Mouse (Mus musculus): ENCODE measurements around the gene Fmnl2.

Gene Fmnl2

GRCm38 (mm10) chr2:52862760-52863124, 5.1 kb downstream of the Fmnl2 start:
- DNase-seq (ENCODE audit: low spot score in 2 of 2) = no peak

- no peak for DNase-seq (ENCODE audit: low spot score in 2 of 2)
Observed at GRCm38 (mm10) chr2:52864635-52865034, 7.0 kb downstream of the Fmnl2 start.

- DNase-seq (ENCODE audit: low spot score in 2 of 2) = no peak
Observed at GRCm38 (mm10) chr2:52866151-52866550, 8.5 kb downstream of the Fmnl2 start.

GRCm38 (mm10) chr2:52867781-52868180, 10.1 kb downstream of the Fmnl2 start:
- no peak for DNase-seq (ENCODE audit: low spot score in 2 of 2)

- no peak for DNase-seq (ENCODE audit: low spot score in 2 of 2)
Observed at GRCm38 (mm10) chr2:52868181-52868580, 10.5 kb downstream of the Fmnl2 start.

GRCm38 (mm10) chr2:52872636-52873035, 15.0 kb downstream of the Fmnl2 start:
- no peak for DNase-seq (ENCODE audit: low spot score in 2 of 2)

- peak in 1 of 2 experiments; percentile 17 for DNase-seq (ENCODE audit: low spot score in 2 of 2)
Observed at GRCm38 (mm10) chr2:52873276-52874063, 15.8 kb downstream of the Fmnl2 start.

GRCm38 (mm10) chr2:52874721-52875120, 17.1 kb downstream of the Fmnl2 start:
- no peak for DNase-seq (ENCODE audit: low spot score in 2 of 2)

- DNase-seq (ENCODE audit: low spot score in 2 of 2) = no peak
Observed at GRCm38 (mm10) chr2:52875801-52876200, 18.1 kb downstream of the Fmnl2 start.

GRCm38 (mm10) chr2:52883401-52883800, 25.7 kb downstream of the Fmnl2 start:
- no peak for DNase-seq (ENCODE audit: low spot score in 2 of 2)

GRCm38 (mm10) chr2:52884082-52884481, 26.4 kb downstream of the Fmnl2 start:
- peak in 1 of 2 experiments; percentile 23 for DNase-seq (ENCODE audit: low spot score in 2 of 2)

- DNase-seq (ENCODE audit: low spot score in 2 of 2) = no peak
Observed at GRCm38 (mm10) chr2:52885071-52885470, 27.4 kb downstream of the Fmnl2 start.

GRCm38 (mm10) chr2:52887281-52887680, 29.6 kb downstream of the Fmnl2 start:
- no peak for DNase-seq (ENCODE audit: low spot score in 2 of 2)

- DNase-seq (ENCODE audit: low spot score in 2 of 2) = no peak
Observed at GRCm38 (mm10) chr2:52891115-52891514, 33.5 kb downstream of the Fmnl2 start.

- DNase-seq (ENCODE audit: low spot score in 2 of 2) = no peak
Observed at GRCm38 (mm10) chr2:52891744-52892143, 34.1 kb downstream of the Fmnl2 start.

- peak; percentile 77 to 85 for DNase-seq (ENCODE audit: low spot score in 2 of 2)
Observed at GRCm38 (mm10) chr2:52894983-52895621, 37.4 kb downstream of the Fmnl2 start.

- peak; percentile 23 to 33 for DNase-seq (ENCODE audit: low spot score in 2 of 2)
Observed at GRCm38 (mm10) chr2:52896995-52897394, 39.3 kb downstream of the Fmnl2 start.

GRCm38 (mm10) chr2:52900780-52901179, 43.1 kb downstream of the Fmnl2 start:
- no peak for DNase-seq (ENCODE audit: low spot score in 2 of 2)

GRCm38 (mm10) chr2:52901300-52902013, 43.8 kb downstream of the Fmnl2 start:
- DNase-seq (ENCODE audit: low spot score in 2 of 2) = no peak

- no peak for DNase-seq (ENCODE audit: low spot score in 2 of 2)
Observed at GRCm38 (mm10) chr2:52902456-52902855, 44.8 kb downstream of the Fmnl2 start.

GRCm38 (mm10) chr2:52903228-52903963, 45.7 kb downstream of the Fmnl2 start:
- DNase-seq (ENCODE audit: low spot score in 2 of 2) = no peak

- DNase-seq (ENCODE audit: low spot score in 2 of 2) = no peak
Observed at GRCm38 (mm10) chr2:52904526-52904925, 46.9 kb downstream of the Fmnl2 start.

All from heart, adult 9 months (tissue).